Mouse (Mus musculus): Measurements from ENCODE around the gene Gm14085. TPM values are rescaled to one million over a fixed set of nuclear protein-coding genes. Genes with fewer than 3 reads are reported as not detected.
"Not testable (repeated sequence)": the region's sequence is repeated elsewhere in the genome, so short reads cannot be mapped to it uniquely, and the experiment has no call there.

The Gm14085 gene
- polyA plus RNA-seq, 1 experiment from 2014 or later: not detected

- H3K4me3 ChIP-seq; H3K9me3 ChIP-seq; H3K36me3 ChIP-seq; ATAC-seq (ENCODE audit: low FRiP score); H3K27ac ChIP-seq; H3K27me3 ChIP-seq; H3K4me2 ChIP-seq; H3K9ac ChIP-seq; H3K4me1 ChIP-seq (replicated peaks): not testable (repeated sequence)
Measured at GRCm38 (mm10) chr2:122486122-122486521, 1.4 kb downstream of the Gm14085 start.

GRCm38 (mm10) chr2:122486674-122487073, 1.9 kb downstream of the Gm14085 start:
- H3K9ac ChIP-seq: no peak overlapping the region
- no peak overlapping the region for H3K4me2 ChIP-seq
- no peaks in the 10 kb centered on the region for H3K9me3 ChIP-seq
- no peak for ATAC-seq (ENCODE audit: low FRiP score)
- no peaks in the 10 kb centered on the region for H3K36me3 ChIP-seq
- no peaks in the 10 kb centered on the region for H3K27me3 ChIP-seq
- H3K4me3 ChIP-seq: no peak overlapping the region
- H3K4me1 ChIP-seq (replicated peaks): no peaks in the 10 kb centered on the region
- H3K27ac ChIP-seq: no peak overlapping the region
- WGBS: 89% methylated on average over 2 of the region's 2 CpGs

- 80% methylated on average over 1 of the region's 1 CpGs for WGBS
- not testable (repeated sequence) for H3K9me3 ChIP-seq; H3K27me3 ChIP-seq; H3K4me3 ChIP-seq; H3K4me2 ChIP-seq; H3K27ac ChIP-seq; ATAC-seq (ENCODE audit: low FRiP score); H3K36me3 ChIP-seq; H3K9ac ChIP-seq; H3K4me1 ChIP-seq (replicated peaks)
Measured at GRCm38 (mm10) chr2:122529696-122530095, 45.0 kb downstream of the Gm14085 start.

- no peak for ATAC-seq (ENCODE audit: low FRiP score)
- Histone ChIP-seq H3K36me3 (no peaks in the 10 kb centered on the region), H3K4me3 (no peak overlapping the region), H3K4me2 (no peak overlapping the region), H3K27me3 (no peaks in the 10 kb centered on the region), H3K9me3 (no peaks in the 10 kb centered on the region), H3K9ac (no peak overlapping the region), H3K27ac (peak overlapping the region; percentile 44), H3K4me1 (replicated peaks) (0 out of 2 replicates have a peak, but pooled peaks cover 4% of the 10 kb centered on the region)
- WGBS: 81% methylated on average over 7 of the region's 7 CpGs
Measured at GRCm38 (mm10) chr2:122531290-122531689, 46.5 kb downstream of the Gm14085 start.

- Histone ChIP-seq H3K4me2 (no peak overlapping the region), H3K9me3 (no peaks in the 10 kb centered on the region), H3K4me1 (replicated peaks) (0 out of 2 replicates have a peak, but pooled peaks cover 4% of the 10 kb centered on the region), H3K4me3 (no peak overlapping the region), H3K27me3 (no peaks in the 10 kb centered on the region), H3K27ac (peak overlapping the region; percentile 44; the same call in 1 of the 2 replicates), H3K9ac (no peak overlapping the region), H3K36me3 (no peaks in the 10 kb centered on the region)
- WGBS: 73% methylated on average over 2 of the region's 2 CpGs
- ATAC-seq (ENCODE audit: low FRiP score): no peak
Measured at GRCm38 (mm10) chr2:122531726-122532125, 47.0 kb downstream of the Gm14085 start.

- no peak overlapping the region for H3K4me3 ChIP-seq
- no peak overlapping the region for H3K27ac ChIP-seq
- H3K9me3 ChIP-seq: no peaks in the 10 kb centered on the region
- 71% methylated on average over 2 of the region's 2 CpGs for WGBS
- H3K27me3 ChIP-seq: no peaks in the 10 kb centered on the region
- ATAC-seq (ENCODE audit: low FRiP score): peak; percentile 71; the same call in 1 of the 2 replicates
- no peaks in the 10 kb centered on the region for H3K36me3 ChIP-seq
- no peak overlapping the region for H3K9ac ChIP-seq
- no peak overlapping the region for H3K4me2 ChIP-seq
- 0 out of 2 replicates have a peak, but pooled peaks cover 4% of the 10 kb centered on the region for H3K4me1 ChIP-seq (replicated peaks)
Measured at GRCm38 (mm10) chr2:122532136-122532801, 47.5 kb downstream of the Gm14085 start.

GRCm38 (mm10) chr2:122532802-122533186, 48.1 kb downstream of the Gm14085 start:
- no peaks in the 10 kb centered on the region for H3K27me3 ChIP-seq

GRCm38 (mm10) chr2:122533378-122533777, 48.6 kb downstream of the Gm14085 start:
- H3K36me3 ChIP-seq: no peaks in the 10 kb centered on the region
- no peaks in the 10 kb centered on the region for H3K9me3 ChIP-seq
- 0 out of 2 replicates have a peak, but pooled peaks cover 4% of the 10 kb centered on the region for H3K4me1 ChIP-seq (replicated peaks)
- H3K4me2 ChIP-seq: no peak overlapping the region
- ATAC-seq (ENCODE audit: low FRiP score): no peak
- H3K9ac ChIP-seq: no peak overlapping the region
- no peaks in the 10 kb centered on the region for H3K27me3 ChIP-seq
- WGBS: 82% methylated on average over 2 of the region's 2 CpGs
- no peak overlapping the region for H3K27ac ChIP-seq
- H3K4me3 ChIP-seq: no peak overlapping the region

More at GRCm38 (mm10) chr2:122532802-122533186, 48.1 kb downstream of the Gm14085 start:
- no peak overlapping the region for H3K4me2 ChIP-seq
- H3K27ac ChIP-seq: no peak overlapping the region
- no peaks in the 10 kb centered on the region for H3K9me3 ChIP-seq
- H3K36me3 ChIP-seq: no peaks in the 10 kb centered on the region
- 0 out of 2 replicates have a peak, but pooled peaks cover 4% of the 10 kb centered on the region for H3K4me1 ChIP-seq (replicated peaks)
- no peak overlapping the region for H3K9ac ChIP-seq
- no peak overlapping the region for H3K4me3 ChIP-seq
- no peak for ATAC-seq (ENCODE audit: low FRiP score)
- WGBS: 96% methylated on average over 2 of the region's 2 CpGs

- Histone ChIP-seq H3K27ac (no peak overlapping the region), H3K36me3 (no peaks in the 10 kb centered on the region), H3K9me3 (no peaks in the 10 kb centered on the region), H3K4me3 (no peak overlapping the region), H3K27me3 (no peaks in the 10 kb centered on the region), H3K4me1 (replicated peaks) (0 out of 2 replicates have a peak, but pooled peaks cover 4% of the 10 kb centered on the region), H3K4me2 (no peak overlapping the region), H3K9ac (no peak overlapping the region)
- 87% methylated on average over 2 of the region's 2 CpGs for WGBS
- no peak for ATAC-seq (ENCODE audit: low FRiP score)
Measured at GRCm38 (mm10) chr2:122534671-122535070, 49.9 kb downstream of the Gm14085 start.

- Histone ChIP-seq H3K4me3 (no peak overlapping the region), H3K4me2 (no peak overlapping the region), H3K9me3 (no peaks in the 10 kb centered on the region), H3K36me3 (no peaks in the 10 kb centered on the region), H3K27me3 (no peaks in the 10 kb centered on the region), H3K27ac (no peak overlapping the region), H3K4me1 (replicated peaks) (no peaks in the 10 kb centered on the region), H3K9ac (no peak overlapping the region)
- 29% methylated on average over 2 of the region's 2 CpGs for WGBS
- no peak for ATAC-seq (ENCODE audit: low FRiP score)
Measured at GRCm38 (mm10) chr2:122558317-122558716, 73.6 kb downstream of the Gm14085 start.

- Histone ChIP-seq H3K27me3 (no peaks in the 10 kb centered on the region), H3K27ac (no peak overlapping the region), H3K9ac (no peak overlapping the region), H3K4me1 (replicated peaks) (no peaks in the 10 kb centered on the region), H3K36me3 (no peaks in the 10 kb centered on the region), H3K4me3 (no peak overlapping the region), H3K4me2 (no peak overlapping the region), H3K9me3 (no peaks in the 10 kb centered on the region)
- ATAC-seq (ENCODE audit: low FRiP score): no peak
- WGBS: 96% methylated on average over 5 of the region's 5 CpGs
Measured at GRCm38 (mm10) chr2:122561221-122561620, 76.5 kb downstream of the Gm14085 start.

- no peak for ATAC-seq (ENCODE audit: low FRiP score)
Measured at GRCm38 (mm10) chr2:122562251-122562650, 77.5 kb downstream of the Gm14085 start.

GRCm38 (mm10) chr2:122569439-122569838, 84.7 kb downstream of the Gm14085 start:
- ATAC-seq (ENCODE audit: low FRiP score): no peak

More at GRCm38 (mm10) chr2:122562251-122562650, 77.5 kb downstream of the Gm14085 start:
- 95% methylated on average over 1 of the region's 1 CpGs for WGBS
- Histone ChIP-seq H3K36me3 (no peaks in the 10 kb centered on the region), H3K27me3 (no peaks in the 10 kb centered on the region), H3K27ac (no peak overlapping the region), H3K4me2 (no peak overlapping the region), H3K4me1 (replicated peaks) (no peaks in the 10 kb centered on the region), H3K4me3 (no peak overlapping the region), H3K9me3 (no peaks in the 10 kb centered on the region), H3K9ac (no peak overlapping the region)

More at GRCm38 (mm10) chr2:122569439-122569838, 84.7 kb downstream of the Gm14085 start:
- H3K4me3 ChIP-seq: no peak overlapping the region
- no peaks in the 10 kb centered on the region for H3K36me3 ChIP-seq
- H3K4me2 ChIP-seq: no peak overlapping the region
- H3K27ac ChIP-seq: no peak overlapping the region
- H3K4me1 ChIP-seq (replicated peaks): no peaks in the 10 kb centered on the region
- no peak overlapping the region for H3K9ac ChIP-seq
- 21% methylated on average over 3 of the region's 3 CpGs for WGBS
- H3K27me3 ChIP-seq: no peaks in the 10 kb centered on the region
- H3K9me3 ChIP-seq: no peaks in the 10 kb centered on the region

Measured in hindbrain, embryonic 13.5 days (tissue).